Mouse (Mus musculus) ES-Bruce4 (cell line): ENCODE measurements around the gene Mfsd6l.

Experiments
- CTCF ChIP-seq: IDR thresholded peaks from one replicate; pipeline ENCODE4 v1.8.1; 2011; ENCODE audit warnings: low read depth, low read length
- EP300 ChIP-seq: IDR thresholded peaks from 2 replicates; pipeline ENCODE4 v1.6.1; 2011; ENCODE audit warnings: low read depth, low read length; ENCODE audit not compliant: insufficient read depth
- POLR2A ChIP-seq: IDR thresholded peaks from one replicate; pipeline ENCODE4 v1.8.1; 2011; ENCODE audit warnings: low read length; ENCODE audit not compliant: insufficient read depth

- TF ChIP-seq POLR2A (no peak), CTCF (no peak), EP300 (no peak)
These were observed 27.2 kb downstream of the Mfsd6l start for GRCm38 (mm10) chr11:68583225-68583624.
